Mouse (Mus musculus): ENCODE measurements at regions not wholly inside any gene's neighbourhood (a gene's known extent, or its start where the extent isn't known, plus 50 kb on each side); places are given as distances from the start of the nearest gene placed in this dataset.
A peak's percentile ranks its signal among the peaks of the same experiment; 100 is the strongest.

DNA sequence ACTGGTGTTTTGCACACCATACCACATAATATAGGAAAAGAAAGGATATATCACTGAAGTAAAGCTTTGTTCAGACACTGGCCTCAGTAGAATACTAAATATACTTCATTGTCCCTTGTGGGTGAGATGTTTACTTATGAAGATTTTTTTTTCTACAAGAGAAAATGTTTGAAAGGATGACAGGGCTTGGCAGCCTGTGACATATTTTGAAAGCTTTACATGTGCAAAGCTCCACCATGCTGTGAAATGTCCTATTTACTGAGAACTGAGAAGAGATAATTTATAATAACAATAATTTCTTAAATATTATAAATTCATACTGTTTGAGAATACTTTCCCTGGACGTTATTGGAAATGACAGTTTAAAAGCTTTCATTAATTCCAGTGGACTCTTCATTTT lies 395.3 kb downstream of the Ccdc50 start:
- peak; percentile 5 to 6 for DNase-seq

DNA sequence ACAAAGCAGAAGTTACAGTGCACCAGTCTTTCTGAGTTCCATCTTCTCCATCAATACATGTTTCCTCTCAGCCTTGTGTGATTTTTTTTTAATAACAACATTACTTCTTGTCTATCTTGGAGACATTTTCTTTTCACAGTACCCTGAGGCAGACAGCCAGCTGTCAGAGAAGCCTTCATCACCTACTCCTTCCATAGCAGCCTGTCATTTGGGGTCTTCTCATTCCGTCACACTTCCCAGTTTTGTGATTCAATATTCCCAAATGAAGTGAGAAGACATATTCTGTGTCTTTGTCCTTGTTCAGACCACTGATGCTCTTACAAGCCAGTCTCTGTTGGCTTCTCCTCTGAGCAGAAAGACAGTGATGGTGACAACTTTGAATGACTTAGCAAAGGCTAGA lies 404.7 kb downstream of the Ccdc50 start:
- no peak for DNase-seq

DNA sequence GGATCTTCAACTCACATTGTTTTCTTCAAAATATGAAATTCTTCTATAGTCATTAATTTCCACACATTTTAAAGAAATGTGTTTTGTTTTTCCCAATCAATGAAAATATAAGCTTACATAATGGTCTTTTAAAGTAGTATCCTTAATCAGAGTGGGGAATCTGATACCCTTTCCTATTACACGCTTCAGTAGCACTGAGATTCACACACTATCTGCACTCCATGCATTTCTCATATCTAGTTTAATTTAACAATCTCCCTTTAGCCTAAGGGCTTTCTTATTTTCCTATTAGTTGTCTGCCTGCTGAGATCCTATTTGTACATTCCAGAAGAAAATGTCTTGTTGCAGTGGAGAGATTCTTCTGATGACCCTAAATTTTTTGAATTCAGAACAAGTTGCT lies 406.2 kb downstream of the Ccdc50 start:
- no peak for DNase-seq

DNA sequence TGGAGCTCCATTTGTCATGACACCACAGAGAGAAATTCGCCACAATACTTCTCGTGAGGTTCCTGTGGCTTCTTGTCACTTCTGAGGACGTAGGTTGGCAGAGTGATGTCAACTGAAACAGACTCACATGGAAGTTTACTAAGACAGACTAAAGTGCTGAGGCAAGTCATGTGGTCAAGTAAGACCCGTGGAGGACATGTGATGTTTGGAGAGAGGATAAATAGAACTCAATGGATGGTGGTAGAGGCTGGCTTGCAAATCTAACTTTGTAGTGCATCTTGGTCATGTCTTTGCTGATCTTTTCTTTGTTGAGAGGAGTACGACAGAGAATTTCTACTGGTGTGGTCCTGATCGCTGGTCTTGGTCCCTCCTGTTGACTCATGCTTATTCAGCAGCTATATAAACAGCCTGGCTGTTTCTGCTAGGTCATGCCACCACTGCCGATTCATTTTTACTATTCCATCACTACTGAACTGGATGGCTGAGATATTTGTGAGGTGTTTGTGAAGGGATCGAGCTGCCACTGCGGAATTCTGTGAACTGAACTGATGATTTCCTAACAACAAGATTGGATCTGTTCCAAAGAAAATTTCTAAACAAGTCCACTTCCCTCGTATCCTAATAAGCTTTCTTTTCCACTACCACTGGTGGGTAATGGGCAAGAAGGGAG lies 407.6 kb downstream of the Ccdc50 start:
- no peak for DNase-seq

DNA sequence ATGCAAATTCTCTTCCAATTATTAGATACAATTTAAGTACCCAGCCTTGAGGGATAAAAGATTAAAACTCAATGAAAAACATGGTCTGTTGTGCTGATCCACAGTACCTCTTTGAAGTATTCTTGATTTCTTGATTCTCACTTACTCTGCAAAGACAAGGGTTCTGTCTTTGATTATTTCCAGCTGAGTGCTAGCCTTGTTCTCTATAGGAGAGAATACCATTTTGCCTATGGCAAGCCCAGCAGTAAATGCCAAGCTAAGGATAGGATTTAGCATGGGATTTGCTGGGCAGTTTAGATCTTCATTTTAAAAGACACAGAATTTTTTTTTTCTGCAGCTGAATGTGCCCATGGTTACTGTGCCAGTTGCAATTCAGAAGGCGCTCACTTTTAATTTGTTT lies 425.8 kb downstream of the Ccdc50 start:
- no peak for DNase-seq
